In genomic region chr1:164631679-164632078, GRCm38 (mm10) we compare ENCODE assay signal across 10 mouse cellular contexts.
A peak's percentile ranks its signal among the peaks of the same experiment; 100 is the strongest.
DNase-seq lines count a peak whose midpoint lies in the region; TF ChIP-seq lines count a peak whose summit lies in the region.
"Had no signal": no experiment of that assay in that cellular context is flagged by ENCODE, and none has a peak within 500 bp of the region (broad histone marks: within the 10 kb centered on the region; RNA-seq: fewer than 3 reads in every experiment).

No protein-coding gene starts in this region.

- H3K27ac ChIP-seq in left cerebral cortex, adult 2 months: peak overlapping the region; percentile 28; the same call in 1 of the 2 replicates
- H3K27ac ChIP-seq: forebrain, embryonic 12.5 days had no signal

- no peak for TF ChIP-seq CTCF in left cerebral cortex, adult 2 months (IDR thresholded peaks at IDR 0.05)

- intact Hi-C loops in left cerebral cortex, adult 2 months (cut with DNase I): no loop called here
- intact Hi-C loops in left cerebral cortex, postnatal 4 days (cut with DNase I): no loop called here
- intact Hi-C loops in heart, postnatal 25 days (cut with DNase I): no loop called here

- H3K4me3 ChIP-seq in left cerebral cortex, adult 2 months: no peak overlapping the region
- H3K4me3 ChIP-seq: forebrain, embryonic 12.5 days had no signal

- DNase-seq in left cerebral cortex, adult 2 months (ENCODE audit: extremely low spot score in 1 of 2, low spot score in 2 of 2): peak; percentile 17 to 38
- DNase-seq in left cerebral cortex, postnatal 4 days: no peak
- peak; percentile 56 for DNase-seq in Muller cell, postnatal 12 days (ENCODE audit: inconsistent ontology term)
- peak; percentile 47 for DNase-seq in adrenal gland, adult 8-10 months
- peak; percentile 42 for DNase-seq in heart, postnatal 25 days (ENCODE audit: low spot score)
- DNase-seq in thymus, postnatal 4 days: no peak
- DNase-seq in retina, embryonic 14.5 days (ENCODE audit: low spot score): no peak
- DNase-seq: cerebellum, postnatal 10 days; thymus, adult 18-20 months had no signal

Comparison
In these comparisons a context has a peak if more than half of its experiments do, and no peak if none do; other contexts are left out.
1. DNase-seq: peak in left cerebral cortex, adult 2 months (2 of 2), Muller cell, postnatal 12 days (single experiment), adrenal gland, adult 8-10 months (single experiment) and heart, postnatal 25 days (single experiment); none in left cerebral cortex, postnatal 4 days (single experiment), thymus, postnatal 4 days (single experiment) and retina, embryonic 14.5 days (single experiment).